Mouse (Mus musculus) lung, postnatal 0 days (tissue): ENCODE results near the gene Tmem231. TPM values are rescaled to one million over a fixed set of nuclear protein-coding genes. Genes with fewer than 3 reads are reported as not detected.

Experiments
- ATAC-seq: fragments of 200-750 bp; cut with Nextera tagmentation; 2 replicates; pipeline ENCODE4 v1.8.0; 2017; ENCODE audit warnings: moderate library complexity
- DNase-seq: peaks from one replicate; pipeline ENCODE4 v3.0.0-alpha.2; 2016; ENCODE audit warnings: low spot score
- H3K27ac ChIP-seq: fragments of 300-500 bp; sonication (generic); 2 replicates; pipeline ENCODE4 v1.5.1; 2014; ENCODE audit warnings: antibody characterized with exemption, mild to moderate bottlenecking, low read length, mixed read lengths
- H3K27me3 ChIP-seq: fragments of 300-500 bp; sonication (generic); replicated peaks from 2 replicates; pipeline ENCODE4 v1.6.1; 2014; ENCODE audit warnings: low read length, mixed read lengths; ENCODE audit not compliant: insufficient read depth
- H3K36me3 ChIP-seq: fragments of 300-500 bp; sonication (generic); 2 replicates; pipeline ENCODE4 v1.6.1; 2014; ENCODE audit warnings: low read length, mixed read lengths; ENCODE audit not compliant: insufficient read depth
- H3K4me1 ChIP-seq: fragments of 300-500 bp; sonication (generic); 2 replicates; pipeline ENCODE4 v1.6.1; 2014; ENCODE audit warnings: antibody characterized with exemption, low read depth, low read length, mixed read lengths; ENCODE audit not compliant: insufficient read depth
- H3K4me2 ChIP-seq: fragments of 300-500 bp; sonication (generic); replicated peaks from 2 replicates; pipeline ENCODE4 v1.6.1; 2014; ENCODE audit warnings: low read depth, mild to moderate bottlenecking, low read length, moderate library complexity, mixed read lengths
- H3K4me3 ChIP-seq: fragments of 300-500 bp; sonication (generic); 2 replicates; pipeline ENCODE4 v1.5.1; 2014; ENCODE audit warnings: low read depth, low read length
- H3K9ac ChIP-seq: fragments of 300-500 bp; sonication (generic); replicated peaks from 2 replicates; pipeline ENCODE4 v1.6.1; 2014; ENCODE audit warnings: low read depth, mild to moderate bottlenecking
- H3K9me3 ChIP-seq: fragments of 300-500 bp; sonication (generic); 2 replicates; pipeline ENCODE4 v1.6.1; 2016; ENCODE audit warnings: low read length, mixed read lengths
- CTCF ChIP-seq: IDR thresholded peaks from 2 replicates; pipeline ENCODE4 v1.5.1; 2016; ENCODE audit warnings: antibody characterized with exemption, mild to moderate bottlenecking
- EP300 ChIP-seq: IDR thresholded peaks from 2 replicates; pipeline ENCODE4 v1.6.1; 2016; ENCODE audit warnings: antibody characterized with exemption, mild to moderate bottlenecking, control low read depth
- WGBS: fragments of 180-500 bp; shearing (Covaris S2); extraction: QIAGEN DNeasy Blood & Tissue Kit; methylation state at CpG from one replicate; pipeline ENCODE4 v1.1.7; 2014; 5-methylcytosine and 5-hydroxymethylcytosine counted together
- polyA plus RNA-seq: library from polyadenylated mRNA; unstranded; fragments of >200 nt; fragmentation: Nextera tagmentation; extraction: Ambion mirVana; gene quantifications from 2 replicates; pipeline ENCODE4 v1.2.1, GENCODE M21; 2015

Tmem231 gene
- polyA plus RNA-seq, 1 experiment from 2014 or later: 5.6 TPM

GRCm38 (mm10) chr8:111877711-111878110 lies 56.0 kb downstream of the Tmem231 start:
- Histone ChIP-seq H3K4me1 (no peaks in the 10 kb centered on the region), H3K27ac (no peak overlapping the region), H3K9me3 (no peaks in the 10 kb centered on the region), H3K9ac (no peak overlapping the region), H3K36me3 (no peaks in the 10 kb centered on the region), H3K27me3 (no peaks in the 10 kb centered on the region), H3K4me2 (no peak overlapping the region), H3K4me3 (no peak overlapping the region)
- DNase-seq (no peak), ATAC-seq (no peak)
- 61% methylated on average over 9 of the region's 9 CpGs for WGBS
- peak; percentile 25; the same call in 1 of the 2 replicates for TF ChIP-seq CTCF
- TF ChIP-seq EP300: no peak

GRCm38 (mm10) chr8:111876355-111876948 lies 57.2 kb downstream of the Tmem231 start, which contains the start of gene Tmem170:
TSS of gene Tmem170 (minus strand) at chr8:111876750.
- Histone ChIP-seq H3K9me3 (no peaks in the 10 kb centered on the region), H3K27me3 (no peaks in the 10 kb centered on the region), H3K36me3 (no peaks in the 10 kb centered on the region), H3K4me2 (peak within 1 kb of the TSS; percentile 63), H3K4me1 (no peaks in the 10 kb centered on the region), H3K4me3 (peak within 1 kb of the TSS; percentile 77), H3K9ac (peak within 1 kb of the TSS; percentile 64), H3K27ac (peak within 1 kb of the TSS; percentile 84)
- 1% methylated on average over 45 of the region's 53 CpGs for WGBS
- peak; percentile 96 for TF ChIP-seq CTCF
- no peak for TF ChIP-seq EP300
- peak; percentile 99 for ATAC-seq
- peak; percentile 98 for DNase-seq

GRCm38 (mm10) chr8:111875758-111876157 lies 57.9 kb downstream of the Tmem231 start:
- Histone ChIP-seq H3K36me3 (no peaks in the 10 kb centered on the region), H3K4me2 (peak overlapping the region; percentile 63), H3K27ac (peak overlapping the region; percentile 84), H3K27me3 (no peaks in the 10 kb centered on the region), H3K9ac (peak overlapping the region; percentile 64), H3K9me3 (no peaks in the 10 kb centered on the region), H3K4me3 (peak overlapping the region; percentile 77), H3K4me1 (no peaks in the 10 kb centered on the region)
- ATAC-seq: no peak
- TF ChIP-seq CTCF (no peak), EP300 (no peak)
- DNase-seq: peak; percentile 58
- 17% methylated on average over 9 of the region's 9 CpGs for WGBS

- Histone ChIP-seq H3K27ac (no peak overlapping the region), H3K9me3 (no peaks in the 10 kb centered on the region), H3K4me3 (no peak overlapping the region), H3K27me3 (no peaks in the 10 kb centered on the region), H3K4me2 (no peak overlapping the region), H3K36me3 (no peaks in the 10 kb centered on the region), H3K9ac (no peak overlapping the region), H3K4me1 (no peaks in the 10 kb centered on the region)
- DNase-seq (no peak), ATAC-seq (no peak)
- TF ChIP-seq EP300 (no peak), CTCF (no peak)
- 90% methylated on average over 3 of the region's 3 CpGs for WGBS
Measured at GRCm38 (mm10) chr8:111871278-111871677, 62.4 kb downstream of the Tmem231 start.

GRCm38 (mm10) chr8:111870379-111870778 lies 63.3 kb downstream of the Tmem231 start:
- H3K36me3 ChIP-seq: no peaks in the 10 kb centered on the region
- no peak overlapping the region for H3K27ac ChIP-seq
- H3K9me3 ChIP-seq: no peaks in the 10 kb centered on the region
- DNase-seq (no peak), ATAC-seq (no peak)
- no peaks in the 10 kb centered on the region for H3K4me1 ChIP-seq
- H3K27me3 ChIP-seq: no peaks in the 10 kb centered on the region
- H3K4me3 ChIP-seq: no peak overlapping the region
- TF ChIP-seq CTCF: no peak
- TF ChIP-seq EP300: no peak
- 86% methylated on average over 3 of the region's 3 CpGs for WGBS
- H3K4me2 ChIP-seq: no peak overlapping the region
- no peak overlapping the region for H3K9ac ChIP-seq

- TF ChIP-seq EP300: no peak
- TF ChIP-seq CTCF: no peak
- Histone ChIP-seq H3K27me3 (no peaks in the 10 kb centered on the region), H3K27ac (no peak overlapping the region), H3K9ac (no peak overlapping the region), H3K4me2 (no peak overlapping the region), H3K9me3 (no peaks in the 10 kb centered on the region), H3K36me3 (no peaks in the 10 kb centered on the region), H3K4me1 (no peaks in the 10 kb centered on the region), H3K4me3 (no peak overlapping the region)
- ATAC-seq: no peak
- no peak for DNase-seq
- WGBS: 24% methylated on average over 2 of the region's 2 CpGs
Measured at GRCm38 (mm10) chr8:111868664-111869063, 65.0 kb downstream of the Tmem231 start.
